Mouse (Mus musculus) forebrain, embryonic 11.5 days (tissue): ENCODE results near the gene Ppp1r14a. TPM values are rescaled to one million over a fixed set of nuclear protein-coding genes. Genes with fewer than 3 reads are reported as not detected.

Experiments used
- polyA plus RNA-seq: library from polyadenylated mRNA; unstranded; fragments of >200 nt; fragmentation: Nextera tagmentation; extraction: Ambion mirVana; gene quantifications from 2 replicates; pipeline ENCODE4 v1.2.1, GENCODE M21; 2014

Ppp1r14a gene
- polyA plus RNA-seq, 1 experiment from 2014 or later = 13.3 TPM

Other genes with a start within 250 kb of the Ppp1r14a start
- 0.68 and 1.2 TPM in 2 replicates for gene Ryr1, start 164.1 kb upstream of the Ppp1r14a start, polyA plus RNA-seq
- 0.67 and 1.2 TPM in 2 replicates for gene Rasgrp4, start 154.5 kb upstream of the Ppp1r14a start, polyA plus RNA-seq
- 12.6 and 16.8 TPM in 2 replicates for gene Fam98c, start 133.1 kb upstream of the Ppp1r14a start, polyA plus RNA-seq
- 0.52 and 0.53 TPM in 2 replicates for gene Ggn, start 119.1 kb upstream of the Ppp1r14a start, polyA plus RNA-seq
- 7.8 TPM in 2 replicates for gene Spred3, start 118.9 kb upstream of the Ppp1r14a start, polyA plus RNA-seq
- gene Psmd8, start 108.6 kb upstream of the Ppp1r14a start, polyA plus RNA-seq = 291 and 297 TPM in 2 replicates
- gene Catsperg1, start 75.3 kb upstream of the Ppp1r14a start, polyA plus RNA-seq = 0.12 and 0.43 TPM in 2 replicates
- gene Kcnk6, start 56.8 kb upstream of the Ppp1r14a start, polyA plus RNA-seq = 0.19 and 0.21 TPM in 2 replicates
- 78.9 and 86.2 TPM in 2 replicates for gene Yif1b, start 51.0 kb upstream of the Ppp1r14a start, polyA plus RNA-seq
- gene 2200002D01Rik, start 40.8 kb upstream of the Ppp1r14a start, polyA plus RNA-seq = 1.8 and 5.7 TPM in 2 replicates
- 36.1 and 43.5 TPM in 2 replicates for gene Spint2, start 7.4 kb upstream of the Ppp1r14a start, polyA plus RNA-seq
- gene Dpf1, start 14.6 kb downstream of the Ppp1r14a start, polyA plus RNA-seq = 76.0 and 88.3 TPM in 2 replicates
- 12.2 and 15.9 TPM in 2 replicates for gene Sipa1l3, start 229.3 kb downstream of the Ppp1r14a start, polyA plus RNA-seq